Mouse (Mus musculus): ENCODE results near the gene Auts2. TPM values are rescaled to one million over a fixed set of nuclear protein-coding genes. Genes with fewer than 3 reads are reported as not detected.

The Auts2 gene
- polyA plus RNA-seq, 1 experiment from 2014 or later: 27.7 TPM

DNA sequence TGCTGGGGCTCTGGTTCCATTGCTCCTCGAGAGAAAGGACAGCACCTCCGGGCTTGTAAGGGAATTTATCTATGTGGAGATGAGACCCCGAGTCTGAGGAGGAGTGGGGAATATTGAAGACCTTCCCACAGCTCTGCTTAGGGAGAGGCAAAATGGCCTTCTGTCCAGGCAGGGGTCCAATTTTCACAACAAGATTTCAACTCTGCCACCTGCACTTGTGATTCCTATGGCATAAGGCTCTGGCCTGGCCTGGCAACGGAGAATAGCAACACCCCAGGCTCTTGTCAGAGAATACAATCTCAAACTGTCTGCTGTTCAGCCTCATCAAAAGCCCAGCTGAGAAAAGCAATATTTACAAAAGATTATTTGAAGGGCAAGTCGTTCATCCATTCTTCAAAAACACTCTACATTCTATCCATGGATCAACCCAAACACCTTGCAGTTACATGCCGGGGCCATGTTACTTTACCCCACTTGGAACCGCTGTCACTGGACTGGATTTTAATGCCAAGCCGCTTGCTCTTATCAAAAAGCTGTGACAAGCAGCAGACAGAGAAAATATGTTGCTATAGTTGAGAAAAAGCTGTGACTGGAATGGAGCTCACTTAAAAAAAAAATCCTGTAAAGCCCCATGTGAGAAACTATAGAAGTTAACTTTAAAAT, 856.1 kb downstream of the Auts2 start:
- no peak overlapping the region for H3K27ac ChIP-seq
- H3K36me3 ChIP-seq: no peaks in the 10 kb centered on the region
- no peak overlapping the region for H3K9ac ChIP-seq
- H3K4me1 ChIP-seq: no peaks in the 10 kb centered on the region
- H3K9me3 ChIP-seq (replicated peaks): peaks cover 3% of the 10 kb centered on the region; the same call in 1 of the 2 replicates
- H3K27me3 ChIP-seq: no peaks in the 10 kb centered on the region
- no peak overlapping the region for H3K4me3 ChIP-seq (replicated peaks)
- WGBS: 84% methylated on average over 8 of the region's 8 CpGs
- ATAC-seq (replicated peaks; ENCODE audit: low FRiP score): no peak
- H3K4me2 ChIP-seq: no peak overlapping the region

DNA sequence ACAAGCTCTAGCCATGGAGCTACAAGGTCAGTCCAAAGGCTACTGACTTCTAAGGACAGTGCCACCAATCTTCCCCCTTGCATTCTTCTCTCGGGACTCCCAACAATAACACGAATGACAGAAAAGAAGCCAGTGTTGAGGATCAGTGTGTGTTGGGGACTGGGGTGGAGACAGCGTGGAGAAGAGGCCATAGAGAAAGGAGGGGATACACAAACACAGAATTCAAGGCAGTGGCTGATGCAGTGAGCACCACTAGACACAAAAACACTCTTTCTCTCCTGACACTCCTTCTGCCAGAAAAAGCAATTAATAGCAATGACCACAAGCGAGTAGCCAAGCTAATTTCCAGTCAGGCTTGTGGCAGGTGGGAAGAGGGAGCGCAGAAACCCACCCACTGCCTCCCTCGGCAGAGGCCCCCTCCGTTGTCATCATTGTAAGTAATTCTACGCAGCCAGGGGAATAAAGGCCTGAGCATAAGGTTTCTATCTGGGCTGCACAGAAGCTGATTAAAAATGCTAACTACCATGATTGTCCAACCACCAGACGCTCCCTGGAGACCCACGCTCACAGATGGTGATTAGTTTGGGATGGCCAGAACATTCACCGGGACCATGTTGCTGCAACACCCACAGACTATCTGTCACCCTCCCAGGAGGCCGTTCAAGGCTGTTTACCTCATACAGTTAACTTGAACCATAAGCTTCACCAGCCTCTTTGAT, 862.9 kb downstream of the Auts2 start:
- WGBS: 73% methylated on average over 12 of the region's 12 CpGs

DNA sequence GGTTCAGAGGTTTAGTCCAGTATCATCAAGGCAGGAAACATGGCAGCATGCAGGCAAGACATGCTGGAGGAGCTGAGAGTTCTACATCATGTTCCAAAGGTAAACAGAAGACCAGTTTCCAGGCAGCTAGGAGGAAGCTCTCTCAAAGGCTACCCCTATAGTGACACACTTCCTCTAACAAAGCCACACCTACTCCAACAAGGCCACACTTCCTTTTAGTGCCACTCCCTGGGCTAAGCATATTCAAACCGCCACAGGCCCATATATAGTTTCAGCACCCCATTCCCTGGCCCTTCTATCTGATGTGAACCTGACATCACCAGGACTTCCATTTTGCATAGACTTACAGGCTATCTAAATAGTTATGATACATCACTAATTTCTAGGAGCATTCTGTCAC, 863.6 kb downstream of the Auts2 start:
- Histone ChIP-seq H3K27me3 (no peaks in the 10 kb centered on the region), H3K9me3 (replicated peaks) (peaks cover 3% of the 10 kb centered on the region; the same call in 1 of the 2 replicates), H3K4me1 (no peaks in the 10 kb centered on the region), H3K4me2 (no peak overlapping the region), H3K36me3 (no peaks in the 10 kb centered on the region), H3K27ac (no peak overlapping the region), H3K9ac (no peak overlapping the region), H3K4me3 (replicated peaks) (no peak overlapping the region)
- WGBS: 78% methylated on average over 1 of the region's 1 CpGs
- no peak for ATAC-seq (replicated peaks; ENCODE audit: low FRiP score)

More for the DNA sequence above, 862.9 kb downstream of the Auts2 start:
- H3K9me3 ChIP-seq (replicated peaks): peaks cover 3% of the 10 kb centered on the region; the same call in 1 of the 2 replicates
- no peaks in the 10 kb centered on the region for H3K36me3 ChIP-seq
- no peak overlapping the region for H3K9ac ChIP-seq
- no peaks in the 10 kb centered on the region for H3K27me3 ChIP-seq
- no peak for ATAC-seq (replicated peaks; ENCODE audit: low FRiP score)
- no peak overlapping the region for H3K4me2 ChIP-seq
- no peaks in the 10 kb centered on the region for H3K4me1 ChIP-seq
- H3K27ac ChIP-seq: no peak overlapping the region
- no peak overlapping the region for H3K4me3 ChIP-seq (replicated peaks)

DNA sequence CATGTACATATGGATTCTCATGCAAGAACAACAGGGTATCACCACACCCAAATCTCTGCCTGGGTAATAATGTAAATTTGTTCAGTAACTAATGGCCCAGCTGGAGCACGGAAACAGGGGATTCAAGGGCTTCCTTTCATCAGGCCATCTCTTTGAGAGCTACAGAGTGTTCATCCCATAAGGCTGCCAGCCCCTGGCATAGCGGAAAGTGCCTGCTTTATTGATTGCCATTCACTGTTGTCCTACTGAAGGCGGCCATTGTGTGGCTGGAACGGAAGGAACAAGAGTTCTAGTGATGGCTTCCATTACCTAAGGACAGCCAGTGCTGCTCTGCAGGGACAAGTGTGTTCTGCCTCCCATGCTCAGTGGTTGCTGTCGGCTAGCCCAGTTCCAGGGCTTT, 865.6 kb downstream of the Auts2 start:
- WGBS: 90% methylated on average over 5 of the region's 5 CpGs
- Histone ChIP-seq H3K4me2 (no peak overlapping the region), H3K9ac (no peak overlapping the region), H3K4me1 (no peaks in the 10 kb centered on the region), H3K4me3 (replicated peaks) (no peak overlapping the region), H3K27ac (no peak overlapping the region), H3K36me3 (no peaks in the 10 kb centered on the region), H3K9me3 (replicated peaks) (no peaks in the 10 kb centered on the region), H3K27me3 (no peaks in the 10 kb centered on the region)
- no peak for ATAC-seq (replicated peaks; ENCODE audit: low FRiP score)

DNA sequence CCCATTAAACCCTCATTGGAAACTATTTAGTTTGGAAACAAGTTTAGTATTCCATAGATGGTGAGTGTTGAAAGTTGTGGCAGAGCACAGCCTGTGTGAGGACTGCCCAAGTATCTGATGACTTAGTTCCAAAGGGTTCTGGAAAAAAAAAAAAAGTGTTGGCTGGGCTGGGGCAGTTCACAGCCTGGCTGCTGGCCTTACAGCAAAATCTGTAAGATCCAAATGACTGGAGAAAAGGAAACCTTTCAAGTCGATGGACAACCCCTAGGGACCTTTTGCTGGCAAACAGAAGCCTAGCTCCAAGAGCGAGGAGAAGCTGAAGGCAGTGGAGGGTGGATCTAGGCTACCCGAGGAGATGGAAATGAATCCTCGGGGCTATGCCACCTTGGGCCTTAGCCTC, 869.4 kb downstream of the Auts2 start:
- Histone ChIP-seq H3K4me1 (no peaks in the 10 kb centered on the region), H3K4me2 (no peak overlapping the region), H3K36me3 (no peaks in the 10 kb centered on the region), H3K9me3 (replicated peaks) (no peaks in the 10 kb centered on the region), H3K27ac (no peak overlapping the region), H3K27me3 (no peaks in the 10 kb centered on the region), H3K9ac (no peak overlapping the region), H3K4me3 (replicated peaks) (no peak overlapping the region)
- no peak for ATAC-seq (replicated peaks; ENCODE audit: low FRiP score)
- WGBS: 81% methylated on average over 4 of the region's 4 CpGs

DNA sequence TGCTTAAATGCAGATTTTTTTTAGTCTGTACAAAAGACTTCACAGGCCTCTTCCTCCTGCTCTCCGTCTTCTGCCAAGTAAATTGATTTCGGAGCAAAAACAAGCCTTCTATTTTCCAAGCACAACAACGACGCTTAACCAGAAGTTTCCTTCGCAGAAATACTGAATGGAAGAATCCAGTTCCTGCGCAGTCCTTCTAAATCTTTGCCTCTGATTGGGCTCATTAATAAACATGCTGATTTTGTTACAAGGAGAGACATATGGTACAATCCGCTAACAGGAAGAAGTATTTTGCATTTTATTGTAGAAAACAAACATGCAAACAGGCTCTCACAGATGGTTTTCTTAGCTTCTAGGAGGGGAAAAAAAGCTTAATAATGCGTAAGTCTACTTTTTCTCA, 878.1 kb downstream of the Auts2 start:
- no peak for ATAC-seq (replicated peaks; ENCODE audit: low FRiP score)
- Histone ChIP-seq H3K9me3 (replicated peaks) (no peaks in the 10 kb centered on the region), H3K27me3 (no peaks in the 10 kb centered on the region), H3K4me2 (no peak overlapping the region), H3K27ac (no peak overlapping the region), H3K9ac (no peak overlapping the region), H3K4me3 (replicated peaks) (no peak overlapping the region), H3K36me3 (no peaks in the 10 kb centered on the region), H3K4me1 (no peaks in the 10 kb centered on the region)
- 84% methylated on average over 8 of the region's 8 CpGs for WGBS

DNA sequence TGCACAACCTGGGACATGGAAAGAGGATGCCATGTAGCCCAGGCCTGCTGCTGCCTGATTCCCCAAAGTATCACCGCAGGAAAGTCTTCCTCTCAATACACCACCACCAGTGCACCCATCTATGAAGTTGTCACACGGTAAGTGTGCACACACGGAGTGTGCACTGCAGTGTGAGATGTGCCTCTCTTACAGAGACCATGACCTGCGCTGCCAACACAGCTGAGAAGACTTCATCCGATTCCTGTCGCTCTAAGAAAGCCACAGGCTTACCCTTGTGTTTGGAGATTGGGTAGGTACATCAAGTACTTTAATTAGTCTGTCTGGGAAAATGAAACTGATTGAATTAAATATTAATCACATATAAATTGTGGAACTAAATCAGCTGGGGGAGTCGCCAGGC, 878.5 kb downstream of the Auts2 start:
- no peak for ATAC-seq (replicated peaks; ENCODE audit: low FRiP score)
- no peaks in the 10 kb centered on the region for H3K36me3 ChIP-seq
- H3K9me3 ChIP-seq (replicated peaks): no peaks in the 10 kb centered on the region
- no peak overlapping the region for H3K9ac ChIP-seq
- no peak overlapping the region for H3K4me2 ChIP-seq
- H3K4me3 ChIP-seq (replicated peaks): no peak overlapping the region
- H3K4me1 ChIP-seq: no peaks in the 10 kb centered on the region
- H3K27ac ChIP-seq: no peak overlapping the region
- H3K27me3 ChIP-seq: no peaks in the 10 kb centered on the region
- 94% methylated on average over 7 of the region's 7 CpGs for WGBS

DNA sequence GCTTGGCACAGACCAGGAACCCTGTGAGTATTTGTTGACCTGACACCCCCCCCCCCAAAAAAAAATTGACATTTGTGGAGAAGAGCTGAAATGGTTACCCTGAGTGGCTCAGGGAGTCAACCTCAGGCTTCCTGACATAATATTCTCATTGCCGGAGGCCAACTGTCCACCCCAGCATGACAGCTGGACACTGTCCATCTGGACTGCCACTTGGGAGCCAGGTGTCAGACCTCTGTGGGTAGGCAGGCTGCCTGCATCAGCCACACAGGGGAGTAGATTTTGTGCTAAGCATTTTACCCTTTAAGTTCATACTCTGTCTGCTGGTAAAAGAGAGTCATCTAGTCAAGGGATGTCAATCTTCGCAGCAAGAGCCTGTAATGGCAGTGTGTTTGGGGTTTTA, 880.5 kb downstream of the Auts2 start:
- H3K4me2 ChIP-seq: no peak overlapping the region

DNA sequence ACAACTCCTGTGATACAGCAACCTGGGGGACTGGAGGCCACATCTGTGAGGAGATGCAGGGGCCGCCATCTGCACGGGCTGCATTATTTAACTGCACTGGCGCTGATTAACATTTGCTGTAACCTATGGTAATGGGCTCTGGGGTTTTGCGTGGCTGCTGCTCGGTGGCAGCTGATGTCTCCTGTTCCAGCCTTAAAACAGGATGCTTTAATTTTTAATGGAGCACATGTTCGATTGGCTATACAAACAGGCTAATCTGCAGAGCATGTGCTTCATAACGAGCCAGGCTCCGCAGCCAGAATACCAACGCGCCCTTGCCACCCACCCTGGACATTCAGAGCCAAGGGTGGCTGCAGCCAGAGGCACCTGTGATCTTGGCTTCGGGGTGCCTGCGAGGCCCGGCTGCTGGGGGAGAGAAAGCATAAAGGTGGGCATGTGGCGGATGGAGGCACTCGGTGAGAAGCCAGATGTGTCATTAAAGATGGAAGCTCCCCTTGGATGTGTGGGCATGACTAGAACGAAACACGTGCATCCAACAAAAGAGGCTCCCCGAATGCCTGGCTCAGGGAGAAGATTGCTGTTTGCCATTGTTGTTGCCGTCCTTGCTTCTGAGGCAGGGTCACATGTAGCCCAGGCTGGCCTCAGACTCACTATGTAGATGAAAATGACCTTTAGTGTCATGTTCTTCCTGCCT, 884.2 kb downstream of the Auts2 start:
- Histone ChIP-seq H3K9me3 (replicated peaks) (no peaks in the 10 kb centered on the region), H3K4me3 (replicated peaks) (no peak overlapping the region), H3K27ac (no peak overlapping the region), H3K27me3 (no peaks in the 10 kb centered on the region), H3K36me3 (no peaks in the 10 kb centered on the region), H3K4me1 (0 out of 2 replicates have a peak, but pooled peaks cover 5% of the 10 kb centered on the region), H3K4me2 (no peak overlapping the region), H3K9ac (no peak overlapping the region)
- WGBS: 93% methylated on average over 19 of the region's 19 CpGs
- ATAC-seq (replicated peaks; ENCODE audit: low FRiP score): no peak

More for the DNA sequence above, 880.5 kb downstream of the Auts2 start:
- no peaks in the 10 kb centered on the region for H3K4me1 ChIP-seq
- H3K9ac ChIP-seq: no peak overlapping the region
- H3K27ac ChIP-seq: no peak overlapping the region
- no peak overlapping the region for H3K4me3 ChIP-seq (replicated peaks)
- no peaks in the 10 kb centered on the region for H3K27me3 ChIP-seq
- WGBS: 69% methylated on average over 2 of the region's 2 CpGs
- H3K9me3 ChIP-seq (replicated peaks): no peaks in the 10 kb centered on the region
- no peak for ATAC-seq (replicated peaks; ENCODE audit: low FRiP score)
- no peaks in the 10 kb centered on the region for H3K36me3 ChIP-seq

DNA sequence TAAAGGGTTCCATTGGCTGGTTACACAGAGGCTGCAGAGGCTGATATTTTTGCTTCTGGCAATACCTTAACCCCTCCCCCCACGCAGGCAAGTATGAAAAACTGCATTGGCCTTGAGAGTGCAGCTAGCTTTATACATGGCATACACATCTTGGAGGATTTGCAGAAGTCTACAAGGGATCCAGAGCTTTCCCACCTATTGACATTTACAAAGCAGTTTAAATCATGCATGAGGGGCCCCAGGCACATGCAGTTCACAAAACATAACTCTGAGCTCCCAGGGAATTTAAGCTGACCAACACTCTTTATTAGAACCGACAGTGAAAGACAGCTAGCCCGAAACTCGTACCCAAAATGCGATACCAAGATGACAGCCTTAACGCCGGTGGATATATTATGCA, 888.9 kb downstream of the Auts2 start:
- peaks cover 24% of the 10 kb centered on the region for H3K4me1 ChIP-seq
- H3K4me3 ChIP-seq (replicated peaks): no peak overlapping the region
- no peak for ATAC-seq (replicated peaks; ENCODE audit: low FRiP score)
- H3K9me3 ChIP-seq (replicated peaks): no peaks in the 10 kb centered on the region
- WGBS: 69% methylated on average over 7 of the region's 7 CpGs
- H3K36me3 ChIP-seq: no peaks in the 10 kb centered on the region
- no peak overlapping the region for H3K4me2 ChIP-seq
- H3K27ac ChIP-seq: no peak overlapping the region
- H3K27me3 ChIP-seq: no peaks in the 10 kb centered on the region
- H3K9ac ChIP-seq: no peak overlapping the region

DNA sequence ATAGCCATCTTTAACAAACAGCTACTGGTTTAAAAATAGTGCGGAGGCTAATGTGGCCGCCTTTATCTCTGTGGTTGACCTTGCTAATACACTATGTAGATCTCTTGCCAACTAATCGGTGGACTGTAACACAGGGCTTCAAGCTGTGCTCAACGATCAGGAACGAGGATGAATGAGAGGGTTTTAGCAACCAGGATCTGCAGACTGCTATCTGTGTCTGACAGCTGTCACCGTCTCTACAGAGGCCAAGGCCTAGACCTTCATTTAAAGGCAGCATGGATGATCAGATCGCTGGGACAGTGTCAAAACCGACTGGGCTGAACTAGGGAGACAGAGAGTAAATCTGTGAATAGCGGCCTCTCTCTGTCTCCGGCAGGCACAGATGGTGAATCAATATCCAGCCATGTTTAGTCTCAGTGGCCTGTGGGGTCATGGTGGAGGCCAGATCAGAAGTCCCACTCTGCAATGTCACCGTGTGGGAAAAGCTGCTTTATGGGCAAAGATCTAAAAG, 892.7 kb downstream of the Auts2 start:
- Histone ChIP-seq H3K9me3 (replicated peaks) (no peaks in the 10 kb centered on the region), H3K4me1 (peaks cover 49% of the 10 kb centered on the region), H3K27me3 (no peaks in the 10 kb centered on the region), H3K9ac (no peak overlapping the region), H3K4me3 (replicated peaks) (no peak overlapping the region), H3K27ac (0 out of 2 replicates have a peak overlapping the region, but pooled peaks have one; percentile 39), H3K4me2 (no peak overlapping the region), H3K36me3 (no peaks in the 10 kb centered on the region)
- ATAC-seq (replicated peaks; ENCODE audit: low FRiP score): peak; percentile 38; the same call in 1 of the 2 replicates
- 17% methylated on average over 11 of the region's 11 CpGs for WGBS

DNA sequence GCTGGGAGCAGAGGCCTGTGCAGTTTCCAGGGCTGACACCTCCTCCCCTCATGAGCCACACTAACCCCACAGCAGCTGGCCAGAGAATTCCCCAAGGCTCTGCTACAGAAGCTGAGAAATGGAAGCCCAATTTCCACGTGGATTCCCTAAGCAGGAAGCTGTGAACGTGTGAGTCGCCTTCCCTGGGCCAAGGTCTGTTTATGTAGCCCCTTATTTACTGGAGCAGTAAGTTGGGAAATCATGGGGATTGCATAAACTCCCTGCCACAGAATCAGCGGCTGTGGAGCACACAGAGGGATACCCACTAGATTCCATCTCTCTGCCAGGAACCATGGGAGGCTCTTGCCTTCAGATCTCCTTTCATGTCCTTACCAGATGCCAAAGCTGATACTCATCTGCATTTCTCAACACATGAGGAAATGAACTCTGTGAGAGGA, 895.4 kb downstream of the Auts2 start:
- 5% methylated on average over 4 of the region's 4 CpGs for WGBS
- H3K27me3 ChIP-seq: no peaks in the 10 kb centered on the region
- no peak overlapping the region for H3K4me2 ChIP-seq
- H3K36me3 ChIP-seq: no peaks in the 10 kb centered on the region
- no peak for ATAC-seq (replicated peaks; ENCODE audit: low FRiP score)
- no peaks in the 10 kb centered on the region for H3K9me3 ChIP-seq (replicated peaks)
- no peak overlapping the region for H3K9ac ChIP-seq
- peaks cover 67% of the 10 kb centered on the region for H3K4me1 ChIP-seq
- no peak overlapping the region for H3K4me3 ChIP-seq (replicated peaks)
- no peak overlapping the region for H3K27ac ChIP-seq
